Mouse (Mus musculus) Patski (cell line): ENCODE results near the gene Dnmbp. TPM values are rescaled to one million over a fixed set of nuclear protein-coding genes. Genes with fewer than 3 reads are reported as not detected.

Source experiments
- ATAC-seq: fragments of 100-300 bp; one replicate; pipeline ENCODE4 v1.8.0; 2021
- CTCF ChIA-PET: fragments of 350-600 bp; sonication (Branson Sonifier 250); formaldehyde crosslinking; loops from one replicate; lab custom pipeline; 2022; ENCODE audit warnings: inconsistent platforms; lab: Charles Lee
- POLR2A ChIA-PET: fragments of 350-600 bp; sonication (Branson Sonifier 250); formaldehyde crosslinking; loops from one replicate; lab custom pipeline; 2022; ENCODE audit warnings: antibody characterized with exemption, inconsistent platforms; lab: Charles Lee
- DNase-seq: peaks from one replicate; pipeline ENCODE4 v3.0.0-alpha.2; 2011; ENCODE audit warnings: low read depth, low spot score
- H3K27me3 ChIP-seq: fragments of 371-371 bp; one replicate; pipeline ENCODE4 v1.5.1; 2021
- CTCF ChIP-seq: fragments of 100-300 bp; IDR thresholded peaks from one replicate; pipeline ENCODE4 v1.5.1; 2021
- in situ Hi-C: fragments of 300-500 bp; cut with MboI; formaldehyde crosslinking; loops from 3 replicates; pipeline ENCODE4 v1.11.1; 2018; ENCODE audit warnings: low pct_unique_long_range_greater_than_20kb, mixed read lengths
- polyA plus RNA-seq: library from polyadenylated mRNA; unstranded; gene quantifications from one replicate; pipeline ENCODE4 v1.2.3, GENCODE M21; 2021

Dnmbp gene
- 16.3 TPM for polyA plus RNA-seq

- ChIA-PET POLR2A (interaction anchor here (1.1 kb wide), 1 partner anchor 9 kb away, joined by 4 read pairs; no protein-coding TSS in a partner anchor), CTCF (interaction anchor here (1.1 to 2.1 kb wide), 4 partner anchors 8 to 108 kb away, joined by 4 to 8 read pairs (median 6); no protein-coding TSS in a partner anchor)
- H3K27me3 ChIP-seq: no peaks in the 10 kb centered on the region
- peak; percentile 99 for TF ChIP-seq CTCF
- DNase-seq (no peak), ATAC-seq (peak; percentile 77)
- in situ Hi-C loops: no loop called here
Measured at GRCm38 (mm10) chr19:43939769-43940689, at the start of gene Dnmbp. Dnmbp (minus strand) TSS chr19:43940191.

- ChIA-PET CTCF (no interaction called here), POLR2A (no interaction called here)
- in situ Hi-C loops: no loop called here
- DNase-seq (no peak), ATAC-seq (no peak)
- TF ChIP-seq CTCF: no peak
- peaks cover 45% of the 10 kb centered on the region for H3K27me3 ChIP-seq
Measured at GRCm38 (mm10) chr19:43986069-43986794, 46.2 kb upstream of the Dnmbp start, which contains the start of gene Cpn1. Cpn1 (minus strand) TSS chr19:43986556.

- TF ChIP-seq CTCF: no peak
- POLR2A ChIA-PET: interaction anchor here (0.5 kb wide), 1 partner anchor 48 kb away, joined by 3 read pairs; no protein-coding TSS in a partner anchor
- CTCF ChIA-PET: no interaction called here
Measured at GRCm38 (mm10) chr19:43981992-43982391, 42.0 kb upstream of the Dnmbp start.

GRCm38 (mm10) chr19:43980711-43981110, 40.7 kb upstream of the Dnmbp start:
- in situ Hi-C loops: no loop called here
- ATAC-seq: no peak
- H3K27me3 ChIP-seq: peaks cover 33% of the 10 kb centered on the region
- ChIA-PET CTCF (interaction anchor here (1.4 kb wide), 1 partner anchor 19 kb away, joined by 3 read pairs; no protein-coding TSS in a partner anchor), POLR2A (no interaction called here)
- no peak for TF ChIP-seq CTCF
- no peak for DNase-seq

More at GRCm38 (mm10) chr19:43981992-43982391, 42.0 kb upstream of the Dnmbp start:
- ATAC-seq: no peak
- H3K27me3 ChIP-seq: peaks cover 42% of the 10 kb centered on the region
- no peak for DNase-seq
- in situ Hi-C loops: no loop called here

- ChIA-PET POLR2A (interaction anchor here (0.5 kb wide), 1 partner anchor 44 kb away, joined by 4 read pairs; no protein-coding TSS in a partner anchor), CTCF (no interaction called here)
- ATAC-seq: no peak
- DNase-seq: no peak
- H3K27me3 ChIP-seq: peaks cover 19% of the 10 kb centered on the region
- no peak for TF ChIP-seq CTCF
- in situ Hi-C loops: no loop called here
Measured at GRCm38 (mm10) chr19:43977799-43978198, 37.8 kb upstream of the Dnmbp start.

GRCm38 (mm10) chr19:43976661-43977060, 36.7 kb upstream of the Dnmbp start:
- CTCF ChIA-PET: interaction anchor here (0.9 kb wide), 1 partner anchor 14 kb away, joined by 3 read pairs; no protein-coding TSS in a partner anchor
- in situ Hi-C loops: no loop called here
- ATAC-seq: no peak
- peaks cover 12% of the 10 kb centered on the region for H3K27me3 ChIP-seq
- POLR2A ChIA-PET: no interaction called here
- no peak for DNase-seq
- no peak for TF ChIP-seq CTCF

- in situ Hi-C loops: no loop called here
- peaks cover 12% of the 10 kb centered on the region for H3K27me3 ChIP-seq
- no peak for TF ChIP-seq CTCF
- ChIA-PET POLR2A (no interaction called here), CTCF (interaction anchor here (0.9 kb wide), 1 partner anchor 65 kb away, joined by 4 read pairs; no protein-coding TSS in a partner anchor)
- ATAC-seq: no peak
- no peak for DNase-seq
Measured at GRCm38 (mm10) chr19:43974221-43974620, 34.2 kb upstream of the Dnmbp start.

- CTCF ChIA-PET: interaction anchor here (0.9 kb wide), 1 partner anchor 65 kb away, joined by 4 read pairs; no protein-coding TSS in a partner anchor
- in situ Hi-C loops: no loop called here
- POLR2A ChIA-PET: no interaction called here
- no peak for DNase-seq
- no peak for ATAC-seq
- no peak for TF ChIP-seq CTCF
- H3K27me3 ChIP-seq: peaks cover 12% of the 10 kb centered on the region
Measured at GRCm38 (mm10) chr19:43973711-43974110, 33.7 kb upstream of the Dnmbp start.

- in situ Hi-C loops: no loop called here
- POLR2A ChIA-PET: interaction anchor here (0.6 kb wide), 1 partner anchor 397 kb away, joined by 3 read pairs; no protein-coding TSS in a partner anchor
Measured at GRCm38 (mm10) chr19:43972129-43972528, 32.1 kb upstream of the Dnmbp start.

GRCm38 (mm10) chr19:43968436-43969026, 28.5 kb upstream of the Dnmbp start:
- in situ Hi-C loops: no loop called here
- CTCF ChIA-PET: interaction anchor here (1.6 kb wide), 1 partner anchor 8 kb away, joined by 3 read pairs; no protein-coding TSS in a partner anchor
- no peak for DNase-seq
- no peak for ATAC-seq
- POLR2A ChIA-PET: no interaction called here
- TF ChIP-seq CTCF: no peak
- H3K27me3 ChIP-seq: peaks cover 18% of the 10 kb centered on the region

More at GRCm38 (mm10) chr19:43972129-43972528, 32.1 kb upstream of the Dnmbp start:
- H3K27me3 ChIP-seq: peaks cover 14% of the 10 kb centered on the region
- CTCF ChIA-PET: interaction anchor here (1.7 kb wide), 1 partner anchor 9 kb away, joined by 4 read pairs; no protein-coding TSS in a partner anchor
- no peak for TF ChIP-seq CTCF
- ATAC-seq (no peak), DNase-seq (no peak)
